Mouse (Mus musculus) thymus, adult 2 months (tissue): ENCODE data around the gene Vwf. TPM values are rescaled to one million over a fixed set of nuclear protein-coding genes. Genes with fewer than 3 reads are reported as not detected.

ENCODE experiments used
- DNase-seq: peaks from one replicate; pipeline ENCODE4 v3.0.0; 2021
- H3K27ac ChIP-seq: fragments of 200-500 bp; 2 replicates; pipeline ENCODE4 v1.5.1; 2012; ENCODE audit warnings: low read length, control low read depth; ENCODE audit not compliant: control insufficient read depth, insufficient read depth
- H3K27me3 ChIP-seq: fragments of 200-500 bp; 2 replicates; pipeline ENCODE4 v1.6.1; 2012; ENCODE audit warnings: mild to moderate bottlenecking, low read length, moderate library complexity, mixed read lengths; ENCODE audit not compliant: control insufficient read depth, insufficient read depth
- H3K36me3 ChIP-seq: fragments of 200-500 bp; 2 replicates; pipeline ENCODE4 v1.6.1; 2012; ENCODE audit warnings: mild to moderate bottlenecking, low read length, moderate library complexity; ENCODE audit not compliant: control insufficient read depth, insufficient read depth
- H3K4me1 ChIP-seq: fragments of 200-500 bp; replicated peaks from 2 replicates; pipeline ENCODE4 v1.6.1; 2012; ENCODE audit warnings: low read length; ENCODE audit not compliant: control insufficient read depth, insufficient read depth
- H3K4me3 ChIP-seq: fragments of 200-500 bp; 2 replicates; pipeline ENCODE4 v1.5.1; 2012; ENCODE audit warnings: mild to moderate bottlenecking, low read length, control low read depth, moderate library complexity; ENCODE audit not compliant: control insufficient read depth, insufficient read depth
- CTCF ChIP-seq: fragments of 200-500 bp; IDR thresholded peaks from 2 replicates; pipeline ENCODE4 v1.5.1; 2012; ENCODE audit warnings: mild to moderate bottlenecking, control low read depth, low read length, moderate library complexity, borderline replicate concordance; ENCODE audit not compliant: control insufficient read depth, poor library complexity, insufficient read depth; ENCODE audit errors: extremely low read depth
- POLR2A ChIP-seq: fragments of 200-500 bp; IDR thresholded peaks from 2 replicates; pipeline ENCODE4 v1.6.1; 2012; ENCODE audit warnings: mild to moderate bottlenecking, low read length, control low read depth, moderate library complexity; ENCODE audit not compliant: control insufficient read depth, poor library complexity, insufficient read depth; ENCODE audit errors: extremely low read depth
- WGBS: fragments of 180-500 bp; shearing (Covaris S2); methylation state at CpG from one replicate; pipeline ENCODE4 v1.1.7; 2018; 5-methylcytosine and 5-hydroxymethylcytosine counted together
- polyA plus RNA-seq: library from polyadenylated mRNA; depleted of rRNA; stranded (reverse); fragments of >200 nt; gene quantifications from 2 replicates; pipeline ENCODE4 v1.2.3, GENCODE M21; 2012

Gene Vwf
- polyA plus RNA-seq, 1 experiment: 32.3 TPM

GRCm38 (mm10) chr6:125590056-125590455 is 43.5 kb downstream of the Vwf start:
- WGBS: 96% methylated on average over 7 of the region's 7 CpGs
- no peak for TF ChIP-seq POLR2A
- no peak for TF ChIP-seq CTCF
- H3K4me3 ChIP-seq: no peak overlapping the region
- H3K27ac ChIP-seq: no peak overlapping the region
- H3K27me3 ChIP-seq: no peaks in the 10 kb centered on the region
- no peaks in the 10 kb centered on the region for H3K4me1 ChIP-seq
- H3K36me3 ChIP-seq: no peaks in the 10 kb centered on the region
- DNase-seq: no peak

- TF ChIP-seq CTCF: no peak
- no peak for DNase-seq
- WGBS: 90% methylated on average over 8 of the region's 8 CpGs
- Histone ChIP-seq H3K4me1 (no peaks in the 10 kb centered on the region), H3K4me3 (no peak overlapping the region), H3K27ac (no peak overlapping the region), H3K36me3 (no peaks in the 10 kb centered on the region), H3K27me3 (no peaks in the 10 kb centered on the region)
These were observed 43.9 kb downstream of the Vwf start for GRCm38 (mm10) chr6:125590471-125590870.

GRCm38 (mm10) chr6:125591652-125592385 is 45.2 kb downstream of the Vwf start:
- no peaks in the 10 kb centered on the region for H3K4me1 ChIP-seq
- H3K4me3 ChIP-seq: no peak overlapping the region
- DNase-seq: no peak
- no peak overlapping the region for H3K27ac ChIP-seq
- no peak for TF ChIP-seq POLR2A
- 93% methylated on average over 8 of the region's 8 CpGs for WGBS
- no peaks in the 10 kb centered on the region for H3K36me3 ChIP-seq
- no peaks in the 10 kb centered on the region for H3K27me3 ChIP-seq

- DNase-seq: no peak
- 99% methylated on average over 6 of the region's 6 CpGs for WGBS
- Histone ChIP-seq H3K4me1 (no peaks in the 10 kb centered on the region), H3K27me3 (no peaks in the 10 kb centered on the region), H3K36me3 (no peaks in the 10 kb centered on the region), H3K4me3 (no peak overlapping the region), H3K27ac (no peak overlapping the region)
- TF ChIP-seq POLR2A: no peak
- no peak for TF ChIP-seq CTCF
These were observed 46.0 kb downstream of the Vwf start for GRCm38 (mm10) chr6:125592536-125592935.

GRCm38 (mm10) chr6:125594311-125594710 is 47.7 kb downstream of the Vwf start:
- H3K4me3 ChIP-seq: no peak overlapping the region
- no peaks in the 10 kb centered on the region for H3K27me3 ChIP-seq
- DNase-seq: no peak
- no peak overlapping the region for H3K27ac ChIP-seq
- WGBS: 90% methylated on average over 4 of the region's 4 CpGs
- H3K36me3 ChIP-seq: no peaks in the 10 kb centered on the region
- H3K4me1 ChIP-seq: no peaks in the 10 kb centered on the region
- TF ChIP-seq CTCF: no peak
- no peak for TF ChIP-seq POLR2A

GRCm38 (mm10) chr6:125594825-125595224 is 48.3 kb downstream of the Vwf start:
- Histone ChIP-seq H3K4me3 (no peak overlapping the region), H3K27me3 (no peaks in the 10 kb centered on the region), H3K4me1 (no peaks in the 10 kb centered on the region), H3K36me3 (no peaks in the 10 kb centered on the region), H3K27ac (no peak overlapping the region)
- no peak for DNase-seq
- TF ChIP-seq CTCF: no peak
- no peak for TF ChIP-seq POLR2A
- 5% methylated on average over 4 of the region's 4 CpGs for WGBS

GRCm38 (mm10) chr6:125596701-125597318 is 50.2 kb downstream of the Vwf start:
- no peak overlapping the region for H3K4me3 ChIP-seq
- H3K4me1 ChIP-seq: no peaks in the 10 kb centered on the region
- no peaks in the 10 kb centered on the region for H3K27me3 ChIP-seq
- H3K36me3 ChIP-seq: no peaks in the 10 kb centered on the region
- DNase-seq: no peak
- no peak overlapping the region for H3K27ac ChIP-seq
- TF ChIP-seq POLR2A (no peak), CTCF (no peak)
- 91% methylated on average over 16 of the region's 16 CpGs for WGBS

- TF ChIP-seq CTCF (no peak), POLR2A (no peak)
- H3K27ac ChIP-seq: no peak overlapping the region
- WGBS: 93% methylated on average over 4 of the region's 4 CpGs
These were observed 51.1 kb downstream of the Vwf start for GRCm38 (mm10) chr6:125597716-125598115.

More at GRCm38 (mm10) chr6:125597716-125598115, 51.1 kb downstream of the Vwf start:
- Histone ChIP-seq H3K4me1 (no peaks in the 10 kb centered on the region), H3K36me3 (no peaks in the 10 kb centered on the region), H3K4me3 (no peak overlapping the region), H3K27me3 (no peaks in the 10 kb centered on the region)
- DNase-seq: no peak
